22 mouse cellular contexts compared by ENCODE assay signal in the genomic region with DNA sequence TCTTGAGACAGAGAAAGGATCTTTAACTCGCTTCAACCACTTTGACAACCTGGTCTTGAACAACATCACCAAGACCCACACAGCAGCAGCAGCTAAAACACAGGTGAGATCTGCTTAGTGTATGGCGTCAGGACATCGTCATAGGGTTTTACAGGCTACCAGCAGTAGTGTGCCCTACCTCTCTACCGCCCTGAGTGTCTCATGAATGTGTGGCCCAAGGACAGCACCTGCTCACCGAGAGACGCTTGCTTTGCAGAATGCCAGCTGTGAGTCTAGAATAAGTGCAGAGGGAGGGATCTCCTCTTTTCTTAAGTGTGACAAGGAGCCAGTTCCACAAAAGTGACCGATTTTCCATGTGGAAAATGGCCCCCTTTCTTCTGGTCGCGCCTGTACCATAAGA.
DNase-seq lines count a peak whose midpoint lies in the region; ATAC-seq and TF ChIP-seq lines count a peak whose summit lies in the region.
"Had no signal": no experiment of that assay in that cellular context is flagged by ENCODE, and none has a peak within 500 bp of the region (broad histone marks: within the 10 kb centered on the region; RNA-seq: fewer than 3 reads in every experiment).

No protein-coding gene starts in this region.

- no peak overlapping the region for H3K4me3 ChIP-seq in cerebellum, adult 2 months (replicated peaks; ENCODE audit: insufficient read depth, low read depth, low read length)
- peak overlapping the region; percentile 21 to 35 (median 26) for H3K4me3 ChIP-seq in CH12.LX (replicated peaks in 1 of 3; ENCODE audit: low read depth in 2 of 3, low read length in 2 of 3, poor library complexity in 1 of 3)
- no peak overlapping the region for H3K4me3 ChIP-seq in liver, embryonic 14.5 days (ENCODE audit: insufficient read depth in 1 of 2, low read depth in 2 of 2, low read length in 2 of 2)
- H3K4me3 ChIP-seq: myocyte; stomach, embryonic 15.5 days had no signal

- 81% methylated on average over 9 of the region's 9 CpGs for WGBS in cerebellum, adult 2 months
- WGBS in liver, embryonic 14.5 days (ENCODE audit: insufficient replicate concordance) = 71% methylated on average over 9 of the region's 9 CpGs

- dilution Hi-C loops in CH12.LX (cut with MboI; ENCODE audit: extremely low pct_ligation_motif_present, extremely low pct_unique_long_range_greater_than_20kb, low sequenced_read_pairs) = no loop called here

- H3K9ac ChIP-seq in CH12.LX (ENCODE audit: insufficient read depth, low read depth) = peak overlapping the region; percentile 64
- no peak overlapping the region for H3K9ac ChIP-seq in liver, embryonic 14.5 days (replicated peaks)
- H3K9ac ChIP-seq: lung, embryonic 14.5 days; stomach, embryonic 15.5 days had no signal

- H3K9me3 ChIP-seq in CH12.LX (replicated peaks; ENCODE audit: low read length) = no peaks in the 10 kb centered on the region
- H3K9me3 ChIP-seq in liver, embryonic 14.5 days (ENCODE audit: control insufficient read depth, low read length) = no peaks in the 10 kb centered on the region
- H3K9me3 ChIP-seq: stomach, embryonic 15.5 days had no signal

- ATAC-seq in cerebellum, adult (ENCODE audit: insufficient number of reproducible peaks, low FRiP score, low TSS enrichment) = no peak
- no peak for ATAC-seq in liver, embryonic 14.5 days (ENCODE audit: insufficient read depth)
- ATAC-seq: Patski had no signal

- no peak for TF ChIP-seq POLR2A in cerebellum, adult 2 months (IDR thresholded peaks at IDR 0.05; ENCODE audit: borderline replicate concordance, insufficient read depth, low read length)
- TF ChIP-seq POLR2A in CH12.LX (IDR thresholded peaks at IDR 0.05; ENCODE audit: low read depth, low read length) = no peak

- no peak for TF ChIP-seq RAD21 in CH12.LX (IDR thresholded peaks at IDR 0.05; ENCODE audit: low read depth, low read length)

- no peak for TF ChIP-seq EP300 in CH12.LX (IDR thresholded peaks at IDR 0.05; ENCODE audit: low read length)
- TF ChIP-seq EP300 in liver, embryonic 14.5 days (IDR thresholded peaks at IDR 0.05; ENCODE audit: low read depth) = no peak

- no peaks in the 10 kb centered on the region for H3K27me3 ChIP-seq in cerebellum, adult 2 months (ENCODE audit: control insufficient read depth, insufficient read depth, low read length)
- H3K27me3 ChIP-seq in CH12.LX (replicated peaks) = no peaks in the 10 kb centered on the region
- H3K27me3 ChIP-seq in liver, embryonic 14.5 days (ENCODE audit: control insufficient read depth, insufficient read depth, low read length) = no peaks in the 10 kb centered on the region
- H3K27me3 ChIP-seq: Patski; stomach, embryonic 15.5 days had no signal

- peak overlapping the region; percentile 78 for H3K4me2 ChIP-seq in CH12.LX (ENCODE audit: insufficient read depth, low read depth, poor library complexity, severe bottlenecking)
- peak overlapping the region; percentile 56; the same call in 1 of the 2 replicates for H3K4me2 ChIP-seq in liver, embryonic 14.5 days (ENCODE audit: low read depth)
- H3K4me2 ChIP-seq: lung, embryonic 14.5 days; midbrain, embryonic 11.5 days; stomach, embryonic 15.5 days had no signal

- in situ Hi-C loops in CH12.LX (cut with MboI; ENCODE audit: low pct_ligation_motif_present, low pct_unique_long_range_greater_than_20kb, low sequenced_read_pairs) = loop anchor here (5.0 kb wide), 1 partner anchor 222 kb away; no protein-coding TSS in a partner anchor

- DNase-seq in cerebellum, adult 2 months = peak in 1 of 2 experiments; percentile 40
- peak; percentile 65 for DNase-seq in CH12.LX (ENCODE audit: extremely low read depth)
- no peak for DNase-seq in liver, embryonic 14.5 days (ENCODE audit: low read depth in 3 of 3, low spot score in 3 of 3)
- peak; percentile 58 to 63 for DNase-seq in thymus, postnatal 10 days (ENCODE audit: low spot score in 2 of 2)
- no peak for DNase-seq in layer of hippocampus, adult 11-12 months (ENCODE audit: low spot score)
- no peak for DNase-seq in gastrocnemius, adult 18-20 months (ENCODE audit: low spot score)
- DNase-seq in layer of hippocampus, postnatal 14 days (ENCODE audit: low spot score in 2 of 2) = no peak
- DNase-seq: adrenal gland, adult 8-10 months; cerebellum, postnatal 14 days; embryo, embryonic 11 days; heart, postnatal 10 days; kidney, adult 2 months; kidney, postnatal 25 days; layer of hippocampus, adult 9-11 months; lung, embryonic 14.5 days; lung, postnatal 4 days; right cerebral cortex, postnatal 14 days had no signal

- peaks cover 31% of the 10 kb centered on the region for H3K4me1 ChIP-seq in cerebellum, adult 2 months (ENCODE audit: control insufficient read depth, insufficient read depth, low read length)
- peaks cover 13 to 58% of the 10 kb centered on the region in 2 experiments; a peak in 3 of 4 replicates for H3K4me1 ChIP-seq in CH12.LX (ENCODE audit: control insufficient read depth in 1 of 2, insufficient read depth in 2 of 2)
- H3K4me1 ChIP-seq in liver, embryonic 14.5 days (replicated peaks; ENCODE audit: control insufficient read depth in 2 of 2, insufficient read depth in 2 of 2, low read length in 1 of 2) = peaks cover 12 to 31% of the 10 kb centered on the region in 2 experiments

- TF ChIP-seq CTCF in cerebellum, adult 2 months (IDR thresholded peaks at IDR 0.05; ENCODE audit: borderline replicate concordance, insufficient read depth, low read depth, low read length) = no peak
- TF ChIP-seq CTCF in CH12.LX (conservative IDR thresholded peaks at IDR 0.05 in 1 of 2, IDR thresholded peaks at IDR 0.05 in 1 of 2; ENCODE audit: low read depth in 2 of 2, low read length in 2 of 2) = no peak
- no peak for TF ChIP-seq CTCF in liver, embryonic 14.5 days (IDR thresholded peaks at IDR 0.05; ENCODE audit: low read depth)

- peaks cover 8 to 21% of the 10 kb centered on the region in 2 experiments for H3K36me3 ChIP-seq in CH12.LX (replicated peaks in 1 of 2; ENCODE audit: control insufficient read depth in 1 of 2, insufficient read depth in 1 of 2, low read length in 1 of 2)
- H3K36me3 ChIP-seq in liver, embryonic 14.5 days (replicated peaks; ENCODE audit: control insufficient read depth, insufficient read depth, low read depth) = no peaks in the 10 kb centered on the region
- H3K36me3 ChIP-seq: stomach, embryonic 15.5 days had no signal

- H3K79me2 ChIP-seq in CH12.LX (replicated peaks; ENCODE audit: control insufficient read depth, extremely low read depth, insufficient read depth, poor library complexity, severe bottlenecking) = peaks cover 9% of the 10 kb centered on the region

- peak overlapping the region; percentile 51 for H3K27ac ChIP-seq in cerebellum, adult 2 months (ENCODE audit: insufficient read depth, low read length)
- peak overlapping the region; percentile 82 for H3K27ac ChIP-seq in CH12.LX (ENCODE audit: insufficient read depth, low read depth)
- peak overlapping the region; percentile 66 for H3K27ac ChIP-seq in liver, embryonic 14.5 days

TF ChIP-seq in CH12.LX, 34 proteins besides CTCF, POLR2A, EP300 and RAD21:
- TF ChIP-seq ETS1 (conservative IDR thresholded peaks at IDR 0.05; ENCODE audit: low read depth, low read length) = no peak
- peak; percentile 25; the same call in 1 of the 2 replicates for TF ChIP-seq CHD1 (IDR thresholded peaks at IDR 0.05; ENCODE audit: low read depth, low read length)
- peak; percentile 4; the same call in 1 of the 2 replicates for TF ChIP-seq SMC3 (IDR thresholded peaks at IDR 0.05; ENCODE audit: low read depth, low read length)
- TF ChIP-seq MAZ (IDR thresholded peaks at IDR 0.05; ENCODE audit: low read depth, low read length) = 0 out of 2 replicates have a peak, but pooled peaks have one; percentile 37
- peak; percentile 60 for TF ChIP-seq SIN3A (IDR thresholded peaks at IDR 0.05; ENCODE audit: low read length)
- no peak for TF ChIP-seq CHD2 (IDR thresholded peaks at IDR 0.05; ENCODE audit: low read length)
- 0 out of 2 replicates have a peak, but pooled peaks have one; percentile 24 for TF ChIP-seq IRF4 (IDR thresholded peaks at IDR 0.05; ENCODE audit: low read depth, low read length)
- TF ChIP-seq TCF12 (IDR thresholded peaks at IDR 0.05; ENCODE audit: low read depth, low read length) = peak; percentile 47; the same call in 1 of the 2 replicates

Comparison
In these comparisons a context has a peak if more than half of its experiments do, and no peak if none do; other contexts are left out.
1. DNase-seq: peak in CH12.LX (single experiment) and thymus, postnatal 10 days (2 of 2); none in liver, embryonic 14.5 days (0 of 3), layer of hippocampus, adult 11-12 months (single experiment), gastrocnemius, adult 18-20 months (single experiment) and layer of hippocampus, postnatal 14 days (0 of 2).
2. H3K4me3 ChIP-seq: peak in CH12.LX (3 of 3); none in cerebellum, adult 2 months (single experiment) and liver, embryonic 14.5 days (0 of 2).
3. Peak in every context shown above with its lines, with median percentiles within 50 percentile points of each other: H3K27ac ChIP-seq.